Mouse (Mus musculus) embryo, embryonic 10.5 days (tissue): ENCODE measurements at regions not wholly inside any gene's neighbourhood (a gene's known extent, or its start where the extent isn't known, plus 50 kb on each side); places are given as distances from the start of the nearest gene placed in this dataset.

Experiments
- DNase-seq: peaks from one replicate; pipeline ENCODE4 v3.0.0-alpha.2; 2015; ENCODE audit warnings: low spot score

DNA sequence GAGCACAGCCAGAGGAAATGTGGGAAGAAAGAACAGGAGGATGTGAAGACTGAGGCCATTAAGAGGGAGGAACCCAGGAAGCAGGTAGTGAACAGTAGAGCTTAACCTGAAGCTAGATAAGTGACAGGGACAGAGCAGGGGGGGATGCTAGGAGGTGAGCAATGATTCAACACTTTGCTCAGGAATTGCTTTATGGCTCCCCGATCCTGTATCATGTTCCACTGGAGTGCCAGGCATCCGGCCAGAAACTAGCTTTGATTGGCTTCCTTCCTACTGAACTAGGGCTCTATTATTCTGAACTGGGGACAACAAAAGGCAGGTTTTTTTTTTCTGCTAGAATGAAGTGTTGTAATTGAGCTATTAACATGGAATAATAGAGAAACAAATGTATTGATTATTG is 493.1 kb upstream of the Fat3 start:
- no peak for DNase-seq

- peak; percentile 60 for DNase-seq
These were observed 487.0 kb upstream of the Fat3 start for GRCm38 (mm10) chr9:16988114-16988513.

- DNase-seq, result no peak
These were observed 476.2 kb upstream of the Fat3 start for GRCm38 (mm10) chr9:16977321-16977720.

- DNase-seq, result no peak
These were observed 469.3 kb upstream of the Fat3 start for GRCm38 (mm10) chr9:16970373-16970772.

DNA sequence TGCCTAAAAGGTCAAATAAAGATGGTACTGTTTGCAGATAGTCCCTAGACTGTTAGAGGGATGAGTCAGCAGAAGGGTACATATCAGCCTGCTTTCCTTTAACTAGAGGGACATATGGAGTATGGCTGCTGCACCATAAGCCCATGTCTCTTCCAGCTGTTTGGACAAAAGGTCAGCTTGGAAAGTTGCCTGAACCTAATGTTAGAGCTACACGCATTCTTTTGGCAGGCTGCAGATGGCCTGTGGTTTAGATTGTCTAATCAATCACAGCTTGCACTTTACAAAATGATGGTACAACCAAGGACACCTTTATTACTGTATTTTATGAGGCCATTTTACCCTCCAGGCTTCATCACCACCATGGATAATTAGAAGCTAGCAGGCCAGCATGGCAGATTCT is 432.5 kb upstream of the Fat3 start:
- DNase-seq, result peak; percentile 1

DNA sequence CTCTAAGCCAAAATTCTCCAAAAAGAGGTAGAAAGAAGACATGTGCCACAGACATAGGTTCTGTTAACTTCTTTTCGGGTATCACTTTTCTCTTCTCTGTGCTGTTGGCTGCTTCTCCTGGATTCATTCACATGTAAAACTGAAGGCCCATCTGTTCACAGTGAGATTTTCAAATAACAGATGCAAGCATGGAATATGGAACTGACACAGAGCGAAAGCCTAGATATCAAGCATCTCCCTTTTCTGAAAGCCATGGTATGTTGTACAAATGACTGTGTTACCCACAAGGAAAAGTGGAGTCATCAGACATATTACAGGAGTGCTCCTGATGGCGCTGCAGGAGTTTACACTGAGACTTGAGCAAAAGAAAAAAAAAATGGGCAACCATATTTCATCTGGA is 430.5 kb upstream of the Fat3 start:
- no peak for DNase-seq

- DNase-seq, result no peak
These were observed 425.4 kb upstream of the Fat3 start for GRCm38 (mm10) chr9:16926315-16926984.

- DNase-seq, result no peak
These were observed 424.2 kb upstream of the Fat3 start for GRCm38 (mm10) chr9:16925279-16925678.

DNA sequence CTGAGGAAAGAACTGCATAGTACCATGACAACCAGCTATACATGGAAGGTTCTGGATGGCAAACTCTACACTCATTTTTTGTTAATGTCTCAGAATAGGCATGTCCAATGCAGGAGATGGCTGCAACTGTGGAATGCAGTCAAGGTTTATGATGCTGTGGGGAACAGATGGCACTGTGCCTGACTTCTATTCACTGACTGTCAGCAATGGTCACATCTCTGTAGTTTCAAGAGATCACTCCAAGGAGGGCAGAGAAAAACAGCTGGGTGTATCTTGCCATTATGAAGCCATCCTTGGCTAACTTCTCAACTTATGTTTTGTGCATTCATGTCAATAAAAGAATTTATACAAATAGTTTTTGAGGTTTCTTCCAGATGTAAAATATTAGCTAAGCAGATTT is 405.1 kb upstream of the Fat3 start:
- no peak for DNase-seq

DNA sequence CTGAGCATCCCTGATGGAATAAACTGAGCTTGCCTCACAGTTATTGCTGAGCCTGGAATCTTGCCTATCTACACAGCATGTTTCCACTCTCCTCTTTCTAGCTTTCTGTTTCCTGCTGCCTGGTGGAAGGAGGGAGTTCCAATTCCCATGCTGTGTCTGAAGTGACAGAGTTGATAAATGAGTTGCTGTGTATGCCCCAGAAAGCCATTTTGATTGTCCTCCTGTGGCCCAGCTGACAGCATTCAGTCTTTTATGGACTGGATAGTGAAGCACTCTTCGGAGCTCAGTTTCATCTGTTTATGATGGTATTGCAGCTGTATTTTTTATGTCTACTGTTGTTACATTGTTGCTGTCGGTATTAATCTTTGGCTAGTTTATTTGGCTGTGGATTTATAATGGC is 398.0 kb upstream of the Fat3 start:
- no peak for DNase-seq

GRCm38 (mm10) chr9:16852458-16853026 is 351.5 kb upstream of the Fat3 start:
- no peak for DNase-seq

DNA sequence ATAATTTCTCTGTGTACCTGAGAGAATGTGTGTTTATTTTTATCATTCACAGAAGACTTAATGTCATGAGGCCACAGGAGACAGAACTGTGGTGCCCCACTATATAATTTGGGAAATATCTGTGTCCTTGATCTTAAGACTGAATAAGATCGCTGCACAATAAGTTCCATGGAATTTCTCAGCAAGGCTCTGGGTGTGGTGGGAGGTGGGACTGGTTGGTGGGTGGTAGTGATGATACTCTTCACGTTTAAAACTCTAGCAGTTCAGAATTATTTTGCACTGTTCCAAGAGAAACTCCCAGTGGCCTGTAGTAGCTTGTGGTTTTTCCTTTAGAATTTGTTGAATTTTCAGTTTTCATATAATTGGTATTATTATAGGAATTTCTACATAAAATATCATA is 307.4 kb upstream of the Fat3 start:
- DNase-seq, result no peak

DNA sequence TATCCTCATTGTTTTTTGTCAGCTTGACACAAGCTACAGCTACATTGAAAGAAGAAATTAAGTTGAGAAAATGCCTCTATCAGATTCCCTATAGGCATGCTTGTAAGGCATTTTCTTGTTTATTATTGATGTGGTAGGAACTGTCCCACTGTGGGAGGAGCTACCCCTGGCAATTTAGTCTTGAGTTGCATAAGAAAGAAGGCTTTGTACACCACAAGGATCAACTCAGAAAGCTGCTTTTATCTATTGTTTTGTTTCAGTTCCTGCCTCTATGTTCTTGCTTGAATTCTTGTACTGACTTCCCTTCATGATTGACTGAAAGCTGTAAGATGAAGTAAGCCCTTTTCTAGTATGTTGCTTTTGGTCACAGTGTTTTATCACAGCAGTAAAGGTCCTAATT is 271.8 kb upstream of the Fat3 start:
- DNase-seq, result no peak

GRCm38 (mm10) chr9:16727653-16728052 is 226.6 kb upstream of the Fat3 start:
- no peak for DNase-seq

DNA sequence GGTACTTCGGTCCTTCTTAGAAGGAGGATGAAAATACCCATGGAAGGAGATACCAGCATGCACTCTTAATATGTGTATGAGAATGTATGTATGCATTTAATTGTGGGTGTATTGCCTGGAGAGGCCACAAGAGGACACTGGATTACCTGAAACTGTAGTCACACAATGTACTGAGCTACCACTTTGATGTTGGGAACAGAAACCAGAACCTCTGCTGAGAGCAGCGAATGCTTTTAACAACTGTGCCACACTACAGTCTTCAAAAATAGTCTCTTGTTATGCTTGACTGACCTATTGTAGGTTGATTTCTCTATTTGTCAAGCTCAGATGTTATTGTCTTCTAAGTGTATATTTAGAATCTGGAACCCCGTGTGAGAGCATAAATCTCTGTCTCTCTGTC is 201.3 kb upstream of the Fat3 start:
- no peak for DNase-seq

DNA sequence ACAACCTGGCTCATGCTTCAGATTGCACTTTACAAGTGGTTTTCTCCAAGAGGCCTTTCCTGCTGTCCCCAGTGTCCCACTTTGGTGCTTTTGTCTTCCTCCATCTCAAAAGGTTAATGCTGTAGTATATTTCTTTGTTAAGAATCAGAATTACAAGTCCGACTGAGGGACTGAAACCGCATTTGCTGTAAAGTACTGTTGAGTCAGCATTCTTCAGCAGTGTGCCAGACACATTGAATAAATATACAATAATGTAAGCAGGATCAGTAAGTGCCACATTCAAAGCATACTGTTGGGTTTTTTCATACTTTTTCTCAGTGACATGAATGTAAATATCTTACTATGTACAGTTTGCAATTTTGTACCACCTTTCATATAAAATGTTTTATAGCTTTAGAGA is 160.4 kb upstream of the Fat3 start:
- DNase-seq, result no peak

- no peak for DNase-seq
These were observed 159.9 kb upstream of the Fat3 start for GRCm38 (mm10) chr9:16660940-16661339.
